Mouse (Mus musculus) embryonic facial prominence, embryonic 15.5 days (tissue): ENCODE results near the gene Spats2. TPM values are rescaled to one million over a fixed set of nuclear protein-coding genes. Genes with fewer than 3 reads are reported as not detected.
"Not testable (repeated sequence)": the region's sequence is repeated elsewhere in the genome, so short reads cannot be mapped to it uniquely, and the experiment has no call there.

ENCODE experiments used
- ATAC-seq: fragments of 200-750 bp; cut with Nextera tagmentation; 2 replicates; pipeline ENCODE4 v1.8.0; 2017; ENCODE audit warnings: low read depth, moderate TSS enrichment; ENCODE audit not compliant: insufficient number of reproducible peaks, low FRiP score, low TSS enrichment
- H3K27ac ChIP-seq: fragments of 300-500 bp; sonication (generic); replicated peaks from 2 replicates; pipeline ENCODE4 v1.5.1; 2015; ENCODE audit warnings: mild to moderate bottlenecking, inconsistent platforms
- H3K27me3 ChIP-seq: fragments of 300-500 bp; sonication (generic); 2 replicates; pipeline ENCODE4 v1.6.1; 2015; ENCODE audit warnings: inconsistent platforms
- H3K36me3 ChIP-seq: fragments of 300-500 bp; sonication (generic); 2 replicates; pipeline ENCODE4 v1.6.1; 2015; ENCODE audit warnings: mild to moderate bottlenecking, inconsistent platforms
- H3K4me1 ChIP-seq: fragments of 300-500 bp; sonication (generic); 2 replicates; pipeline ENCODE4 v1.6.1; 2015; ENCODE audit warnings: inconsistent platforms
- H3K4me2 ChIP-seq: fragments of 300-500 bp; sonication (generic); replicated peaks from 2 replicates; pipeline ENCODE4 v1.6.1; 2015; ENCODE audit warnings: mild to moderate bottlenecking, inconsistent platforms
- H3K4me3 ChIP-seq: fragments of 300-500 bp; sonication (generic); replicated peaks from 2 replicates; pipeline ENCODE4 v1.5.1; 2015; ENCODE audit warnings: mild to moderate bottlenecking, inconsistent platforms
- H3K9ac ChIP-seq: fragments of 300-500 bp; sonication (generic); 2 replicates; pipeline ENCODE4 v1.6.1; 2015; ENCODE audit warnings: inconsistent platforms
- H3K9me3 ChIP-seq: fragments of 300-500 bp; sonication (generic); replicated peaks from 2 replicates; pipeline ENCODE4 v1.6.1; 2016; ENCODE audit warnings: inconsistent platforms
- WGBS: fragments of 180-500 bp; shearing (Covaris S2); methylation state at CpG from one replicate; pipeline ENCODE4 v1.1.7; 2015; 5-methylcytosine and 5-hydroxymethylcytosine counted together
- polyA plus RNA-seq: library from polyadenylated mRNA; unstranded; fragments of >200 nt; fragmentation: Nextera tagmentation; extraction: Ambion mirVana; gene quantifications from 2 replicates; pipeline ENCODE4 v1.2.1, GENCODE M21; 2015

Spats2 gene
- polyA plus RNA-seq, 1 experiment from 2014 or later, result 36.7 TPM

GRCm38 (mm10) chr15:99153466-99153865 is 27.8 kb downstream of the Spats2 start:
- peaks cover 29% of the 10 kb centered on the region for H3K36me3 ChIP-seq
- no peak for ATAC-seq
- H3K9me3 ChIP-seq, result no peaks in the 10 kb centered on the region
- H3K4me1 ChIP-seq, result no peaks in the 10 kb centered on the region
- no peak overlapping the region for H3K4me3 ChIP-seq
- no peaks in the 10 kb centered on the region for H3K27me3 ChIP-seq
- 93% methylated on average over 8 of the region's 8 CpGs for WGBS
- H3K27ac ChIP-seq, result no peak overlapping the region
- no peak overlapping the region for H3K9ac ChIP-seq
- no peak overlapping the region for H3K4me2 ChIP-seq

- H3K36me3 ChIP-seq, result peaks cover 25% of the 10 kb centered on the region
- not testable (repeated sequence) for H3K4me2 ChIP-seq, H3K9me3 ChIP-seq, H3K27me3 ChIP-seq, H3K4me1 ChIP-seq, H3K4me3 ChIP-seq, ATAC-seq, H3K27ac ChIP-seq, H3K9ac ChIP-seq
- WGBS, result 91% methylated on average over 10 of the region's 10 CpGs
Measured at GRCm38 (mm10) chr15:99154515-99154914, 28.8 kb downstream of the Spats2 start.

GRCm38 (mm10) chr15:99163512-99164365 is 38.0 kb downstream of the Spats2 start:
- Histone ChIP-seq H3K4me1 (no peaks in the 10 kb centered on the region), H3K9ac (no peak overlapping the region), H3K27me3 (no peaks in the 10 kb centered on the region), H3K9me3 (no peaks in the 10 kb centered on the region), H3K27ac (no peak overlapping the region), H3K36me3 (peaks cover 16% of the 10 kb centered on the region), H3K4me3 (no peak overlapping the region), H3K4me2 (no peak overlapping the region)
- ATAC-seq, result no peak
- 74% methylated on average over 12 of the region's 12 CpGs for WGBS

GRCm38 (mm10) chr15:99172131-99172530 is 46.4 kb downstream of the Spats2 start:
- Histone ChIP-seq H3K4me1 (no peaks in the 10 kb centered on the region), H3K9me3 (no peaks in the 10 kb centered on the region), H3K4me2 (no peak overlapping the region), H3K4me3 (no peak overlapping the region), H3K36me3 (peaks cover 49% of the 10 kb centered on the region), H3K9ac (no peak overlapping the region), H3K27ac (no peak overlapping the region), H3K27me3 (no peaks in the 10 kb centered on the region)
- WGBS, result 92% methylated on average over 6 of the region's 6 CpGs
- ATAC-seq, result no peak

- H3K4me3 ChIP-seq, result no peak overlapping the region
- no peak overlapping the region for H3K4me2 ChIP-seq
- no peaks in the 10 kb centered on the region for H3K9me3 ChIP-seq
- H3K27me3 ChIP-seq, result no peaks in the 10 kb centered on the region
- H3K36me3 ChIP-seq, result peaks cover 61% of the 10 kb centered on the region
- WGBS, result 100% methylated on average over 1 of the region's 2 CpGs
- no peaks in the 10 kb centered on the region for H3K4me1 ChIP-seq
- H3K27ac ChIP-seq, result no peak overlapping the region
- no peak for ATAC-seq
- H3K9ac ChIP-seq, result no peak overlapping the region
Measured at GRCm38 (mm10) chr15:99179639-99180038, 53.9 kb downstream of the Spats2 start.

GRCm38 (mm10) chr15:99184217-99184914 is 58.6 kb downstream of the Spats2 start:
- Histone ChIP-seq H3K9me3 (no peaks in the 10 kb centered on the region), H3K27ac (no peak overlapping the region), H3K4me3 (no peak overlapping the region), H3K9ac (no peak overlapping the region), H3K4me2 (no peak overlapping the region), H3K4me1 (no peaks in the 10 kb centered on the region), H3K27me3 (no peaks in the 10 kb centered on the region), H3K36me3 (peaks cover 76% of the 10 kb centered on the region)
- WGBS, result 84% methylated on average over 9 of the region's 9 CpGs
- ATAC-seq, result no peak

- H3K9ac ChIP-seq, result no peak overlapping the region
- H3K4me2 ChIP-seq, result no peak overlapping the region
- H3K27ac ChIP-seq, result no peak overlapping the region
- H3K36me3 ChIP-seq, result peaks cover 34% of the 10 kb centered on the region
- no peaks in the 10 kb centered on the region for H3K27me3 ChIP-seq
- no peak for ATAC-seq
- 87% methylated on average over 10 of the region's 10 CpGs for WGBS
- no peak overlapping the region for H3K4me3 ChIP-seq
- H3K4me1 ChIP-seq, result no peaks in the 10 kb centered on the region
- no peaks in the 10 kb centered on the region for H3K9me3 ChIP-seq
Measured at GRCm38 (mm10) chr15:99194358-99194757, 68.6 kb downstream of the Spats2 start.

- Histone ChIP-seq H3K9ac (no peak overlapping the region), H3K4me1 (no peaks in the 10 kb centered on the region), H3K4me2 (no peak overlapping the region), H3K27me3 (no peaks in the 10 kb centered on the region), H3K4me3 (no peak overlapping the region), H3K36me3 (peaks cover 38% of the 10 kb centered on the region), H3K27ac (no peak overlapping the region), H3K9me3 (no peaks in the 10 kb centered on the region)
- no peak for ATAC-seq
- WGBS, result 74% methylated on average over 6 of the region's 6 CpGs
Measured at GRCm38 (mm10) chr15:99195043-99195442, 69.3 kb downstream of the Spats2 start.

GRCm38 (mm10) chr15:99198761-99199160 is 73.0 kb downstream of the Spats2 start:
- Histone ChIP-seq H3K4me3 (no peak overlapping the region), H3K4me2 (no peak overlapping the region), H3K27me3 (no peaks in the 10 kb centered on the region), H3K4me1 (no peaks in the 10 kb centered on the region), H3K27ac (no peak overlapping the region), H3K9me3 (no peaks in the 10 kb centered on the region), H3K36me3 (peaks cover 25% of the 10 kb centered on the region), H3K9ac (no peak overlapping the region)
- ATAC-seq, result no peak

- peaks cover 46% of the 10 kb centered on the region for H3K36me3 ChIP-seq
Measured at GRCm38 (mm10) chr15:99205959-99206358, 80.2 kb downstream of the Spats2 start.

GRCm38 (mm10) chr15:99213183-99213582 is 87.5 kb downstream of the Spats2 start:
- Histone ChIP-seq H3K9me3 (no peaks in the 10 kb centered on the region), H3K4me3 (no peak overlapping the region), H3K4me1 (no peaks in the 10 kb centered on the region), H3K4me2 (no peak overlapping the region), H3K27ac (no peak overlapping the region), H3K27me3 (no peaks in the 10 kb centered on the region), H3K9ac (no peak overlapping the region), H3K36me3 (peaks cover 54% of the 10 kb centered on the region)
- WGBS, result 85% methylated on average over 10 of the region's 10 CpGs
- ATAC-seq, result no peak

More at GRCm38 (mm10) chr15:99205959-99206358, 80.2 kb downstream of the Spats2 start:
- no peak overlapping the region for H3K9ac ChIP-seq
- H3K27ac ChIP-seq, result no peak overlapping the region
- no peaks in the 10 kb centered on the region for H3K27me3 ChIP-seq
- H3K4me1 ChIP-seq, result no peaks in the 10 kb centered on the region
- ATAC-seq, result no peak
- no peaks in the 10 kb centered on the region for H3K9me3 ChIP-seq
- no peak overlapping the region for H3K4me3 ChIP-seq
- no peak overlapping the region for H3K4me2 ChIP-seq
- 79% methylated on average over 8 of the region's 8 CpGs for WGBS
